Mouse (Mus musculus) cortical plate, adult 2 months (tissue): Measurements from ENCODE around the gene Ick.

ENCODE experiments used
- CTCF ChIP-seq: fragments of 200-500 bp; IDR thresholded peaks from 2 replicates; pipeline ENCODE4 v1.5.1; 2011; ENCODE audit warnings: mild to moderate bottlenecking, control low read depth, low read length; ENCODE audit not compliant: insufficient read depth; ENCODE audit errors: extremely low read depth
- POLR2A ChIP-seq: fragments of 200-500 bp; IDR thresholded peaks from 2 replicates; pipeline ENCODE4 v1.6.1; 2011; ENCODE audit warnings: mild to moderate bottlenecking, low read length, control low read depth; ENCODE audit not compliant: insufficient read depth; ENCODE audit errors: extremely low read depth

DNA sequence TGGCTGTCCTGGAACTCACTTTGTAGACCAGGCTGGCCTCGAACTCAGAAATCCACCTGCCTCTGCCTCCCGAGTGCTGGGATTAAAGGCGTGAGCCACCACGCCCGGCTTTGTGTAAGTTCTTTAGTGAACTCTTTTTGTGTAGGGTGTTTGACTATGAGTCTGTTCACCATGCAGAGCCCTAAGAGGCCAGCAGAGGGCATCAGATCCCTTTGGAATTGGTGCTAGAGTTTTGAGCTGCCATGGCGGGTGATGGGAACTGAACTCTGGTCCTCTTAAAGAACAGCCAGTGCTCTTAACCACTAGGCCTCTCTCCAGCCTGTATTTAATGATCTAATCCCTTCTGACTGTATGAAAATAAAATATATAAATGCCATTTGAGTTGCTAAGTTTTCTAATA, 12.6 kb upstream of the Ick start:
- TF ChIP-seq CTCF: no peak
- no peak for TF ChIP-seq POLR2A
